Mouse (Mus musculus): ENCODE measurements around the gene Rai14. TPM values are rescaled to one million over a fixed set of nuclear protein-coding genes. Genes with fewer than 3 reads are reported as not detected.

Gene Rai14
- polyA plus RNA-seq, 1 experiment from 2014 or later = 4.3 TPM

GRCm38 (mm10) chr15:10707109-10707508 lies 7.3 kb downstream of the Rai14 start:
- DNase-seq (no peak), ATAC-seq (ENCODE audit: low read depth) (no peak)
- no peaks in the 10 kb centered on the region for H3K4me1 ChIP-seq (replicated peaks)
- 83% methylated on average over 6 of the region's 6 CpGs for whole genome bisulfite sequencing (ENCODE audit: insufficient replicate concordance)
- no peak overlapping the region for H3K4me3 ChIP-seq (replicated peaks)
- no peaks in the 10 kb centered on the region for H3K9me3 ChIP-seq (replicated peaks)
- no peaks in the 10 kb centered on the region; the same call in 1 of the 2 replicates for H3K36me3 ChIP-seq
- no peak overlapping the region for H3K9ac ChIP-seq
- H3K27me3 ChIP-seq = no peaks in the 10 kb centered on the region
- no peak overlapping the region for H3K4me2 ChIP-seq
- H3K27ac ChIP-seq = no peak overlapping the region

GRCm38 (mm10) chr15:10706414-10706813 lies 8.0 kb downstream of the Rai14 start:
- no peaks in the 10 kb centered on the region for H3K27me3 ChIP-seq
- DNase-seq = no peak
- H3K9me3 ChIP-seq (replicated peaks) = no peaks in the 10 kb centered on the region
- no peaks in the 10 kb centered on the region; the same call in 1 of the 2 replicates for H3K36me3 ChIP-seq
- H3K27ac ChIP-seq = no peak overlapping the region
- no peaks in the 10 kb centered on the region for H3K4me1 ChIP-seq (replicated peaks)
- H3K9ac ChIP-seq = no peak overlapping the region
- no peak overlapping the region for H3K4me3 ChIP-seq (replicated peaks)
- no peak overlapping the region for H3K4me2 ChIP-seq
- WGBS (ENCODE audit: insufficient replicate concordance) = 64% methylated on average over 8 of the region's 8 CpGs
- no peak for ATAC-seq (ENCODE audit: low read depth)

GRCm38 (mm10) chr15:10705752-10706151 lies 8.7 kb downstream of the Rai14 start:
- no peak overlapping the region for H3K4me2 ChIP-seq

GRCm38 (mm10) chr15:10704328-10704727 lies 10.1 kb downstream of the Rai14 start:
- H3K4me1 ChIP-seq (replicated peaks) = no peaks in the 10 kb centered on the region
- WGBS (ENCODE audit: insufficient replicate concordance) = 71% methylated on average over 8 of the region's 8 CpGs
- H3K9ac ChIP-seq = no peak overlapping the region
- H3K4me3 ChIP-seq (replicated peaks) = no peak overlapping the region
- no peak for DNase-seq
- no peak overlapping the region for H3K27ac ChIP-seq
- no peak overlapping the region for H3K4me2 ChIP-seq
- H3K36me3 ChIP-seq = no peaks in the 10 kb centered on the region; the same call in 1 of the 2 replicates
- H3K27me3 ChIP-seq = no peaks in the 10 kb centered on the region
- ATAC-seq (ENCODE audit: low read depth) = no peak
- no peaks in the 10 kb centered on the region for H3K9me3 ChIP-seq (replicated peaks)

More at GRCm38 (mm10) chr15:10705752-10706151, 8.7 kb downstream of the Rai14 start:
- DNase-seq (no peak), ATAC-seq (ENCODE audit: low read depth) (no peak)
- Histone ChIP-seq H3K27ac (no peak overlapping the region), H3K36me3 (no peaks in the 10 kb centered on the region; the same call in 1 of the 2 replicates), H3K9ac (no peak overlapping the region), H3K4me3 (replicated peaks) (no peak overlapping the region), H3K9me3 (replicated peaks) (no peaks in the 10 kb centered on the region), H3K4me1 (replicated peaks) (no peaks in the 10 kb centered on the region), H3K27me3 (no peaks in the 10 kb centered on the region)
- WGBS (ENCODE audit: insufficient replicate concordance) = 69% methylated on average over 5 of the region's 5 CpGs

- Histone ChIP-seq H3K4me2 (no peak overlapping the region), H3K9me3 (replicated peaks) (no peaks in the 10 kb centered on the region), H3K4me3 (replicated peaks) (no peak overlapping the region), H3K27ac (no peak overlapping the region), H3K27me3 (no peaks in the 10 kb centered on the region), H3K36me3 (no peaks in the 10 kb centered on the region), H3K4me1 (replicated peaks) (peaks cover 4% of the 10 kb centered on the region; the same call in 1 of the 2 replicates), H3K9ac (no peak overlapping the region)
- WGBS (ENCODE audit: insufficient replicate concordance) = 74% methylated on average over 5 of the region's 5 CpGs
- DNase-seq = no peak
- no peak for ATAC-seq (ENCODE audit: low read depth)
Measured at GRCm38 (mm10) chr15:10701571-10701970, 12.9 kb downstream of the Rai14 start.

GRCm38 (mm10) chr15:10700891-10701466 lies 13.4 kb downstream of the Rai14 start:
- Histone ChIP-seq H3K27me3 (no peaks in the 10 kb centered on the region), H3K4me1 (replicated peaks) (peaks cover 5% of the 10 kb centered on the region; the same call in 1 of the 2 replicates), H3K9ac (no peak overlapping the region), H3K27ac (no peak overlapping the region), H3K36me3 (no peaks in the 10 kb centered on the region), H3K4me2 (no peak overlapping the region), H3K9me3 (replicated peaks) (no peaks in the 10 kb centered on the region), H3K4me3 (replicated peaks) (no peak overlapping the region)
- 69% methylated on average over 9 of the region's 9 CpGs for WGBS (ENCODE audit: insufficient replicate concordance)
- ATAC-seq (ENCODE audit: low read depth) (no peak), DNase-seq (no peak)

DNA sequence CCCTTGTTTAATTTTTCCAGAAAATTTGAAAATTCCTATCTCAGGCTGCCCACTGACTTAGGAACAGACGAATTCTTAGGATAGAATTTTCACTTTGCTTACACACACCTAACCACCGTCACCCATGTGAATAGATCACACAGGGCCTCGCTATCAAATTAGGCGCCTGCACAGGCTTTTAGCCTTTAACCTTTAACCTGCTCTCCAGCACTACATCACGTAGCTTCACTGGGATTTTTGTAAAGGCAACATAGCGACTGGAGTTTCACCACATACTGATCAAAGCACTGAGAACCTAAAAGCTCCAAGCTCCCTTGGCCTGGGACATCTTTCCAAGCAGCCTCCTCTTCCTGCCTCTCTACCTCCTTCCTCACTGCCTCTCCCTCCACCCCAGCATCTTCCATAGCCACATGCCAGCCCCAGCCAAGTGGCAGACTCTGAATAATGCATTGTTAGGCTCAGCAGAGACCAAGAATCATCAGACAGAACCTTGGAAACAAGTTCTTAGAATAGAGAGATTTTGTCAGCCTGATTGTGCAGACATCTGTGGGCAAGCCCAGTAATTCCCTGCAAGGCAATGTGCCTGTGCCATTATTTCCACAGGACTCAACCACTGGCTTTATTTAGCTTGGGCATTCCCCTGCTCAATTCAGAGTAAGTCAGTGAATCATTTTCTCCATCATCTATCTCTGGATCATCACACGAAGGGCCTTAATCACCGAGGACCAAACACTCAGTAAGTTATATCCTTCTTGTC lies 17.8 kb downstream of the Rai14 start:
- Histone ChIP-seq H3K9ac (no peak overlapping the region), H3K9me3 (replicated peaks) (no peaks in the 10 kb centered on the region), H3K4me1 (replicated peaks) (peaks cover 5% of the 10 kb centered on the region; the same call in 1 of the 2 replicates), H3K27me3 (no peaks in the 10 kb centered on the region), H3K27ac (no peak overlapping the region), H3K4me3 (replicated peaks) (no peak overlapping the region), H3K4me2 (no peak overlapping the region), H3K36me3 (no peaks in the 10 kb centered on the region)
- ATAC-seq (ENCODE audit: low read depth) (no peak), DNase-seq (no peak)
- WGBS (ENCODE audit: insufficient replicate concordance) = 61% methylated on average over 8 of the region's 8 CpGs

DNA sequence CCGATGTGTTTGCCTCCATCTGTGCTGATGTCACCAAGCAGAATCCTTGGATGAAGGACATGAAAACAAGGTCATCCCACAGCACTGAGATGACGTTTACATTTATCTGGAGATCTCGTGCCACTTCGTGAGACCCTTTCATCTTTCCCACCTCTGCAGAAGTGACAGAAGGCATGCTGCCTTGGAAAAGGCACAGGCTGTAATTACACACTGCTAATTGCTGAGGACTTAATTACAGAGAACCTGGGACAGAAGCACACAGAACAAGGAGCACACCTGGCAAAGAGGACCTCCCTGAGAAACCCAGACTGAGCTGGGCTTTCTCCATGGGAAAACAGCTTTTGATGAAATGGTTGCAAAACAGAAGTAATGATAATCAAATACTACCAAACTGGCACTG lies 21.8 kb downstream of the Rai14 start:
- 57% methylated on average over 4 of the region's 4 CpGs for WGBS (ENCODE audit: insufficient replicate concordance)
- no peak overlapping the region for H3K4me3 ChIP-seq (replicated peaks)
- no peak overlapping the region for H3K9ac ChIP-seq
- peaks cover 22% of the 10 kb centered on the region for H3K4me1 ChIP-seq (replicated peaks)
- H3K4me2 ChIP-seq = no peak overlapping the region
- ATAC-seq (ENCODE audit: low read depth) (no peak), DNase-seq (no peak)
- H3K9me3 ChIP-seq (replicated peaks) = no peaks in the 10 kb centered on the region
- H3K27ac ChIP-seq = no peak overlapping the region
- H3K36me3 ChIP-seq = no peaks in the 10 kb centered on the region
- no peaks in the 10 kb centered on the region for H3K27me3 ChIP-seq

DNA sequence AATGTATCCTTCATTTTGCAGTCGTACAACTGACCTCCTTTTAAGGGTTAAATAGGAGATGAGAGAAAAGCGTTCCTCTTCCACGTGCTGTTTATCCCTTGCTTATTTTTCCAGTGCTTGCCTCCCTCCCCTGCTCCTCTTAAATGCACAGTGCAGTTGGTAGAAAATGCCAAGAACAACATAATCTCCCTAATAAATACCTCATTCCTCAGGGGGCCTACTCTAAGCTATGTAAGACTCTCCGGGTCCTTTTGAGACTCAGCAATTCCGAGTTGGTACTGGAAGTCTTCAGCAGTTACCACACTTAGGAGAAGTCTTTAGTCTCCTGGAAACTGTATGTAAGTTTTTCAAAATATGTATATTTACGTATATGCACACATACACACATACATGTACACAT lies 22.9 kb downstream of the Rai14 start:
- ATAC-seq (ENCODE audit: low read depth) (no peak), DNase-seq (no peak)
- Histone ChIP-seq H3K9ac (no peak overlapping the region), H3K4me2 (no peak overlapping the region), H3K27ac (no peak overlapping the region), H3K27me3 (no peaks in the 10 kb centered on the region), H3K9me3 (replicated peaks) (no peaks in the 10 kb centered on the region), H3K4me3 (replicated peaks) (no peak overlapping the region), H3K36me3 (no peaks in the 10 kb centered on the region), H3K4me1 (replicated peaks) (peaks cover 18% of the 10 kb centered on the region)
- 61% methylated on average over 6 of the region's 6 CpGs for WGBS (ENCODE audit: insufficient replicate concordance)

GRCm38 (mm10) chr15:10690973-10691372 lies 23.5 kb downstream of the Rai14 start:
- peak overlapping the region; percentile 59; the same call in 1 of the 2 replicates for H3K27ac ChIP-seq
- H3K4me2 ChIP-seq = peak overlapping the region; percentile 24; the same call in 1 of the 2 replicates
- H3K4me3 ChIP-seq (replicated peaks) = no peak overlapping the region

GRCm38 (mm10) chr15:10690219-10690618 lies 24.2 kb downstream of the Rai14 start:
- no peaks in the 10 kb centered on the region for H3K9me3 ChIP-seq (replicated peaks)
- H3K36me3 ChIP-seq = no peaks in the 10 kb centered on the region
- no peak for DNase-seq
- peaks cover 22% of the 10 kb centered on the region for H3K4me1 ChIP-seq (replicated peaks)
- H3K4me3 ChIP-seq (replicated peaks) = no peak overlapping the region
- H3K27me3 ChIP-seq = no peaks in the 10 kb centered on the region
- H3K27ac ChIP-seq = peak overlapping the region; percentile 59
- 0 out of 2 replicates have a peak overlapping the region, but pooled peaks have one; percentile 23 for H3K9ac ChIP-seq
- 65% methylated on average over 13 of the region's 13 CpGs for WGBS (ENCODE audit: insufficient replicate concordance)
- H3K4me2 ChIP-seq = no peak overlapping the region
- peak; percentile 75 for ATAC-seq (ENCODE audit: low read depth)

More at GRCm38 (mm10) chr15:10690973-10691372, 23.5 kb downstream of the Rai14 start:
- no peak for DNase-seq
- no peak overlapping the region for H3K9ac ChIP-seq
- WGBS (ENCODE audit: insufficient replicate concordance) = 64% methylated on average over 5 of the region's 5 CpGs
- peaks cover 17% of the 10 kb centered on the region for H3K4me1 ChIP-seq (replicated peaks)
- H3K27me3 ChIP-seq = no peaks in the 10 kb centered on the region
- no peaks in the 10 kb centered on the region for H3K36me3 ChIP-seq
- no peaks in the 10 kb centered on the region for H3K9me3 ChIP-seq (replicated peaks)
- no peak for ATAC-seq (ENCODE audit: low read depth)

Data from liver, embryonic 13.5 days (tissue).